26 mouse cellular contexts compared by ENCODE assay signal in genomic region chr5:149607083-149607720, GRCm38 (mm10).
"Had no signal": no experiment of that assay in that cellular context is flagged by ENCODE, and none has a peak within 500 bp of the region (broad histone marks: within the 10 kb centered on the region; RNA-seq: fewer than 3 reads in every experiment).

No protein-coding gene starts in this region.

- H3K9ac ChIP-seq: heart, embryonic 12.5 days; hindbrain, embryonic 13.5 days; hindbrain, embryonic 15.5 days; kidney, embryonic 15.5 days; limb, embryonic 12.5 days; liver, embryonic 13.5 days had no signal

- H3K4me2 ChIP-seq: heart, embryonic 12.5 days; hindbrain, embryonic 13.5 days; hindbrain, embryonic 15.5 days; kidney, embryonic 15.5 days; limb, embryonic 12.5 days; liver, embryonic 11.5 days; liver, embryonic 13.5 days had no signal

- H3K4me1 ChIP-seq: heart, embryonic 10.5 days; heart, embryonic 12.5 days; limb, embryonic 12.5 days; liver, embryonic 13.5 days had no signal

- H3K4me3 ChIP-seq: heart, adult 2 months; heart, embryonic 10.5 days; heart, embryonic 12.5 days; hindbrain, embryonic 13.5 days; hindbrain, embryonic 15.5 days; kidney, embryonic 15.5 days; layer of hippocampus, adult 2 months; left cerebral cortex, adult 2 months; limb, embryonic 10.5 days; limb, embryonic 12.5 days; liver, embryonic 13.5 days had no signal

- H3K27me3 ChIP-seq: heart, embryonic 12.5 days; hindbrain, embryonic 13.5 days; hindbrain, embryonic 15.5 days; kidney, embryonic 15.5 days; limb, embryonic 12.5 days; liver, embryonic 13.5 days had no signal

- H3K9me3 ChIP-seq: heart, embryonic 10.5 days; heart, embryonic 12.5 days; hindbrain, embryonic 13.5 days; hindbrain, embryonic 15.5 days; kidney, embryonic 15.5 days; limb, embryonic 10.5 days; limb, embryonic 12.5 days; liver, embryonic 13.5 days had no signal

- DNase-seq: gastrocnemius, postnatal 14 days; gastrocnemius, postnatal 36 days; heart, adult 11 months; heart, adult 2 months; heart, postnatal 10 days; heart, postnatal 36 days; kidney, adult 11 months; kidney, adult 2 months; kidney, adult 9 months; kidney, postnatal 14 days; kidney, postnatal 36 days; liver; liver, embryonic 13.5 days had no signal

- H3K36me3 ChIP-seq: heart, embryonic 10.5 days; heart, embryonic 12.5 days; hindbrain, embryonic 13.5 days; hindbrain, embryonic 15.5 days; kidney, embryonic 15.5 days; limb, embryonic 10.5 days; limb, embryonic 12.5 days; liver, embryonic 13.5 days had no signal

- ATAC-seq: hindbrain, postnatal 0 days; intestine, embryonic 16.5 days had no signal

- H3K27ac ChIP-seq: heart, adult 2 months; heart, embryonic 10.5 days; hindbrain, embryonic 13.5 days; hindbrain, embryonic 15.5 days; hindbrain, postnatal 0 days; kidney, embryonic 15.5 days; kidney, postnatal 0 days; layer of hippocampus, adult 2 months; left cerebral cortex, adult 2 months; limb, embryonic 10.5 days; limb, embryonic 12.5 days; liver, embryonic 13.5 days had no signal
